Mouse (Mus musculus) midbrain, embryonic 13.5 days (tissue): Measurements from ENCODE around the gene Borcs5. TPM values are rescaled to one million over a fixed set of nuclear protein-coding genes. Genes with fewer than 3 reads are reported as not detected.

Experiments used
- ATAC-seq: fragments of 200-750 bp; cut with Nextera tagmentation; 2 replicates; pipeline ENCODE4 v1.8.0; 2017; ENCODE audit warnings: mild to moderate bottlenecking, moderate TSS enrichment, moderate library complexity
- H3K27ac ChIP-seq: fragments of 300-500 bp; sonication (generic); 2 replicates; pipeline ENCODE4 v1.5.1; 2015; ENCODE audit warnings: inconsistent platforms, mild to moderate bottlenecking, moderate library complexity
- H3K27me3 ChIP-seq: fragments of 300-500 bp; sonication (generic); 2 replicates; pipeline ENCODE4 v1.6.1; 2015; ENCODE audit warnings: mild to moderate bottlenecking, inconsistent platforms
- H3K36me3 ChIP-seq: fragments of 300-500 bp; sonication (generic); 2 replicates; pipeline ENCODE4 v1.6.1; 2015; ENCODE audit warnings: mild to moderate bottlenecking, inconsistent platforms
- H3K4me1 ChIP-seq: fragments of 300-500 bp; sonication (generic); replicated peaks from 2 replicates; pipeline ENCODE4 v1.6.1; 2015; ENCODE audit warnings: inconsistent platforms
- H3K4me2 ChIP-seq: fragments of 300-500 bp; sonication (generic); replicated peaks from 2 replicates; pipeline ENCODE4 v1.6.1; 2015; ENCODE audit warnings: moderate library complexity, mild to moderate bottlenecking, inconsistent platforms
- H3K4me3 ChIP-seq: fragments of 300-500 bp; sonication (generic); replicated peaks from 2 replicates; pipeline ENCODE4 v1.5.1; 2015; ENCODE audit warnings: mild to moderate bottlenecking, inconsistent platforms
- H3K9ac ChIP-seq: fragments of 300-500 bp; sonication (generic); replicated peaks from 2 replicates; pipeline ENCODE4 v1.6.1; 2015; ENCODE audit warnings: mild to moderate bottlenecking, inconsistent platforms
- H3K9me3 ChIP-seq: fragments of 300-500 bp; sonication (generic); 2 replicates; pipeline ENCODE4 v1.6.1; 2016; ENCODE audit warnings: mild to moderate bottlenecking, inconsistent platforms
- whole genome bisulfite sequencing: fragments of 180-500 bp; shearing (Covaris S2); methylation state at CpG from one replicate; pipeline ENCODE4 v1.1.7; 2015; 5-methylcytosine and 5-hydroxymethylcytosine counted together
- polyA plus RNA-seq: library from polyadenylated mRNA; unstranded; fragments of >200 nt; fragmentation: Nextera tagmentation; extraction: Ambion mirVana; gene quantifications from 2 replicates; pipeline ENCODE4 v1.2.1, GENCODE M21; 2015

Borcs5 gene
- polyA plus RNA-seq, 1 experiment from 2014 or later, result 48.6 TPM

- 0 out of 2 replicates have a peak, but pooled peaks have one; percentile 45 for ATAC-seq
- no peak overlapping the region for H3K4me3 ChIP-seq
- H3K9ac ChIP-seq, result no peak overlapping the region
- peaks cover 16% of the 10 kb centered on the region for H3K4me1 ChIP-seq
- H3K9me3 ChIP-seq, result no peaks in the 10 kb centered on the region
- no peak overlapping the region for H3K27ac ChIP-seq
- H3K27me3 ChIP-seq, result no peaks in the 10 kb centered on the region
- 0 out of 2 replicates have a peak, but pooled peaks cover 5% of the 10 kb centered on the region for H3K36me3 ChIP-seq
- 75% methylated on average over 6 of the region's 6 CpGs for WGBS
- no peak overlapping the region for H3K4me2 ChIP-seq
These were observed 45.1 kb downstream of the Borcs5 start for GRCm38 (mm10) chr6:134684354-134684915.

GRCm38 (mm10) chr6:134685040-134685439, 45.7 kb downstream of the Borcs5 start:
- 0 out of 2 replicates have a peak overlapping the region, but pooled peaks have one; percentile 21 for H3K27ac ChIP-seq
- no peak for ATAC-seq
- no peaks in the 10 kb centered on the region for H3K9me3 ChIP-seq
- H3K4me2 ChIP-seq, result no peak overlapping the region
- H3K4me1 ChIP-seq, result peaks cover 16% of the 10 kb centered on the region
- H3K36me3 ChIP-seq, result 0 out of 2 replicates have a peak, but pooled peaks cover 5% of the 10 kb centered on the region
- no peak overlapping the region for H3K9ac ChIP-seq
- H3K4me3 ChIP-seq, result no peak overlapping the region
- H3K27me3 ChIP-seq, result no peaks in the 10 kb centered on the region
- WGBS, result 35% methylated on average over 2 of the region's 2 CpGs

GRCm38 (mm10) chr6:134685515-134685914, 46.2 kb downstream of the Borcs5 start:
- Histone ChIP-seq H3K27me3 (no peaks in the 10 kb centered on the region), H3K27ac (0 out of 2 replicates have a peak overlapping the region, but pooled peaks have one; percentile 21), H3K4me3 (no peak overlapping the region), H3K4me1 (peaks cover 16% of the 10 kb centered on the region), H3K9me3 (no peaks in the 10 kb centered on the region), H3K4me2 (no peak overlapping the region), H3K9ac (no peak overlapping the region), H3K36me3 (0 out of 2 replicates have a peak, but pooled peaks cover 5% of the 10 kb centered on the region)
- WGBS, result 69% methylated on average over 6 of the region's 6 CpGs
- ATAC-seq, result no peak

- no peak for ATAC-seq
- Histone ChIP-seq H3K27ac (no peak overlapping the region), H3K4me1 (no peaks in the 10 kb centered on the region), H3K4me3 (no peak overlapping the region), H3K4me2 (no peak overlapping the region), H3K27me3 (no peaks in the 10 kb centered on the region), H3K9ac (no peak overlapping the region), H3K36me3 (no peaks in the 10 kb centered on the region), H3K9me3 (no peaks in the 10 kb centered on the region)
- WGBS, result 86% methylated on average over 6 of the region's 6 CpGs
These were observed 55.2 kb downstream of the Borcs5 start for GRCm38 (mm10) chr6:134694498-134694897.

GRCm38 (mm10) chr6:134694988-134695387, 55.7 kb downstream of the Borcs5 start:
- Histone ChIP-seq H3K4me2 (no peak overlapping the region), H3K36me3 (no peaks in the 10 kb centered on the region), H3K4me1 (no peaks in the 10 kb centered on the region), H3K27me3 (no peaks in the 10 kb centered on the region), H3K27ac (no peak overlapping the region), H3K4me3 (no peak overlapping the region), H3K9ac (no peak overlapping the region), H3K9me3 (no peaks in the 10 kb centered on the region)
- WGBS, result 94% methylated on average over 3 of the region's 3 CpGs
- no peak for ATAC-seq

GRCm38 (mm10) chr6:134695625-134696024, 56.3 kb downstream of the Borcs5 start:
- no peak overlapping the region for H3K4me2 ChIP-seq
- no peak overlapping the region for H3K27ac ChIP-seq
- H3K4me3 ChIP-seq, result no peak overlapping the region
- no peaks in the 10 kb centered on the region for H3K36me3 ChIP-seq
- H3K9me3 ChIP-seq, result no peaks in the 10 kb centered on the region
- WGBS, result 83% methylated on average over 3 of the region's 3 CpGs
- no peaks in the 10 kb centered on the region for H3K27me3 ChIP-seq
- no peak overlapping the region for H3K9ac ChIP-seq
- no peak for ATAC-seq
- peaks cover 3% of the 10 kb centered on the region; the same call in 1 of the 2 replicates for H3K4me1 ChIP-seq

- H3K4me1 ChIP-seq, result peaks cover 3% of the 10 kb centered on the region; the same call in 1 of the 2 replicates
- 81% methylated on average over 4 of the region's 4 CpGs for WGBS
- no peaks in the 10 kb centered on the region for H3K9me3 ChIP-seq
- no peak overlapping the region for H3K9ac ChIP-seq
- no peak overlapping the region for H3K4me3 ChIP-seq
- no peak for ATAC-seq
- no peak overlapping the region for H3K4me2 ChIP-seq
- no peaks in the 10 kb centered on the region for H3K27me3 ChIP-seq
- H3K27ac ChIP-seq, result no peak overlapping the region
- no peaks in the 10 kb centered on the region for H3K36me3 ChIP-seq
These were observed 56.8 kb downstream of the Borcs5 start for GRCm38 (mm10) chr6:134696146-134696545.

GRCm38 (mm10) chr6:134696554-134696953, 57.2 kb downstream of the Borcs5 start:
- Histone ChIP-seq H3K27me3 (no peaks in the 10 kb centered on the region), H3K36me3 (no peaks in the 10 kb centered on the region), H3K4me3 (no peak overlapping the region), H3K4me1 (peaks cover 3% of the 10 kb centered on the region; the same call in 1 of the 2 replicates), H3K9me3 (no peaks in the 10 kb centered on the region), H3K27ac (no peak overlapping the region), H3K9ac (no peak overlapping the region), H3K4me2 (no peak overlapping the region)
- WGBS, result 85% methylated on average over 2 of the region's 2 CpGs
- ATAC-seq, result no peak

- H3K27me3 ChIP-seq, result no peaks in the 10 kb centered on the region
- no peaks in the 10 kb centered on the region for H3K36me3 ChIP-seq
- no peak overlapping the region for H3K9ac ChIP-seq
- H3K4me2 ChIP-seq, result no peak overlapping the region
- peaks cover 3% of the 10 kb centered on the region; the same call in 1 of the 2 replicates for H3K4me1 ChIP-seq
- no peak overlapping the region for H3K4me3 ChIP-seq
- WGBS, result 91% methylated on average over 5 of the region's 5 CpGs
- H3K27ac ChIP-seq, result no peak overlapping the region
- H3K9me3 ChIP-seq, result no peaks in the 10 kb centered on the region
- ATAC-seq, result no peak
These were observed 58.9 kb downstream of the Borcs5 start for GRCm38 (mm10) chr6:134698243-134698642.

- Histone ChIP-seq H3K27me3 (no peaks in the 10 kb centered on the region), H3K4me1 (peaks cover 3% of the 10 kb centered on the region; the same call in 1 of the 2 replicates), H3K36me3 (no peaks in the 10 kb centered on the region), H3K4me2 (no peak overlapping the region), H3K27ac (no peak overlapping the region), H3K9ac (no peak overlapping the region), H3K4me3 (no peak overlapping the region), H3K9me3 (no peaks in the 10 kb centered on the region)
- 71% methylated on average over 8 of the region's 8 CpGs for WGBS
- ATAC-seq, result no peak
These were observed 61.3 kb downstream of the Borcs5 start for GRCm38 (mm10) chr6:134700451-134701210.

GRCm38 (mm10) chr6:134701211-134701602, 61.9 kb downstream of the Borcs5 start:
- Histone ChIP-seq H3K27me3 (no peaks in the 10 kb centered on the region), H3K36me3 (no peaks in the 10 kb centered on the region), H3K9me3 (no peaks in the 10 kb centered on the region), H3K9ac (no peak overlapping the region), H3K4me1 (peaks cover 3% of the 10 kb centered on the region; the same call in 1 of the 2 replicates), H3K4me3 (no peak overlapping the region), H3K4me2 (no peak overlapping the region), H3K27ac (no peak overlapping the region)
- WGBS, result 94% methylated on average over 6 of the region's 6 CpGs
- no peak for ATAC-seq

GRCm38 (mm10) chr6:134702184-134702583, 62.9 kb downstream of the Borcs5 start:
- no peaks in the 10 kb centered on the region for H3K36me3 ChIP-seq
- no peaks in the 10 kb centered on the region for H3K9me3 ChIP-seq
- no peak for ATAC-seq
- H3K4me1 ChIP-seq, result peaks cover 3% of the 10 kb centered on the region; the same call in 1 of the 2 replicates
- no peak overlapping the region for H3K4me2 ChIP-seq
- H3K27me3 ChIP-seq, result no peaks in the 10 kb centered on the region
- no peak overlapping the region for H3K9ac ChIP-seq
- no peak overlapping the region for H3K27ac ChIP-seq
- H3K4me3 ChIP-seq, result no peak overlapping the region
- WGBS, result 96% methylated on average over 7 of the region's 7 CpGs
